ENCODE assay signal across 8 mouse cellular contexts in the genomic region with DNA sequence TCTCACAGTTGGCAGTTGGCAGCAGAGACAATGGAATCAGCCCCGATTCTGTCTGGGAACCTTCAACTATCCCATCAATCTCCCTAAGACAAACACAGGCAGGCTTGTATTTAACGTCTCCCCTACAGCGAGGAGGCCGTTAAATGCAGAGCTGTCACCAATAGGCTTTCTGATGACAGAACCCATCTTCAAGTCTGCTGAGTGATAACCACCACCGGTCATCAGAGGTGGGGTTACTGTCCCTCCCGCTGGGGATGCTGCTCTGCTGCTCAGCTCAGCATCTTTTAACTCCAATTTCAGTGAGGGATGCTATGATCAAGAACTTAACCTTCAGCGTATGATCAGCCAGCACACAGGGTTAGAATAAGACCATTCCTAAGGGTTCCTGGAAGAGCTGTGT. TPM values are rescaled to one million over a fixed set of nuclear protein-coding genes. Genes with fewer than 3 reads are reported as not detected.
DNase-seq lines count a peak whose midpoint lies in the region; ATAC-seq and TF ChIP-seq lines count a peak whose summit lies in the region.
"Had no signal": no experiment of that assay in that cellular context is flagged by ENCODE, and none has a peak within 500 bp of the region (broad histone marks: within the 10 kb centered on the region; RNA-seq: fewer than 3 reads in every experiment).

No protein-coding gene starts in this region.

- no peak for TF ChIP-seq CTCF in spleen, adult 2 months (IDR thresholded peaks at IDR 0.05; ENCODE audit: extremely low read depth, insufficient read depth, insufficient read length, insufficient replicate concordance)

- peaks cover 16% of the 10 kb centered on the region for H3K27me3 ChIP-seq in spleen, adult 2 months (ENCODE audit: control insufficient read depth, insufficient read depth, low read length)
- peaks cover 27% of the 10 kb centered on the region for H3K27me3 ChIP-seq in hindbrain, embryonic 14.5 days (ENCODE audit: control insufficient read depth, insufficient read depth, low read length)
- H3K27me3 ChIP-seq in midbrain, embryonic 11.5 days (ENCODE audit: control insufficient read depth, insufficient read depth, low read length): peaks cover 33% of the 10 kb centered on the region

- H3K4me2 ChIP-seq in hindbrain, embryonic 14.5 days (replicated peaks): peak overlapping the region; percentile 88
- H3K4me2 ChIP-seq in midbrain, embryonic 11.5 days: no peak overlapping the region

- no peak for ATAC-seq in hindbrain, embryonic 14.5 days (ENCODE audit: low FRiP score)
- ATAC-seq in midbrain, embryonic 11.5 days (ENCODE audit: low FRiP score): no peak

- H3K36me3 ChIP-seq in spleen, adult 2 months (ENCODE audit: control insufficient read depth, insufficient read depth, low read length): no peaks in the 10 kb centered on the region
- H3K36me3 ChIP-seq in hindbrain, embryonic 14.5 days (replicated peaks; ENCODE audit: control insufficient read depth, insufficient read depth): no peaks in the 10 kb centered on the region
- no peaks in the 10 kb centered on the region for H3K36me3 ChIP-seq in midbrain, embryonic 11.5 days (ENCODE audit: control insufficient read depth, insufficient read depth, low read length)

- intact Hi-C loops in left cerebral cortex, postnatal 14 days (cut with DNase I): no loop called here

- DNase-seq in spleen, adult 2 months (ENCODE audit: low read depth in 1 of 2, low spot score in 2 of 2): no peak
- DNase-seq in spleen, postnatal 14 days (ENCODE audit: low spot score in 2 of 2): no peak
- DNase-seq in hindbrain, embryonic 14.5 days (ENCODE audit: low spot score): no peak
- peak; percentile 93 for DNase-seq in midbrain, embryonic 11.5 days (ENCODE audit: low spot score, missing footprints)
- no peak for DNase-seq in thymus, postnatal 10 days (ENCODE audit: low spot score in 2 of 2)
- DNase-seq in left cerebral cortex, postnatal 14 days (ENCODE audit: low spot score in 2 of 2): no peak
- no peak for DNase-seq in cerebellum, adult 9-10 months

- no peak overlapping the region for H3K27ac ChIP-seq in spleen, adult 2 months (ENCODE audit: insufficient read depth, low read length)
- no peak overlapping the region for H3K27ac ChIP-seq in hindbrain, embryonic 14.5 days
- no peak overlapping the region for H3K27ac ChIP-seq in midbrain, embryonic 11.5 days (ENCODE audit: low read depth, low read length)
- H3K27ac ChIP-seq: macrophage had no signal

- 51% methylated on average over 7 of the region's 7 CpGs for WGBS in spleen, adult 2 months
- WGBS in hindbrain, embryonic 14.5 days: 3% methylated on average over 7 of the region's 7 CpGs
- 6% methylated on average over 7 of the region's 7 CpGs for WGBS in midbrain, embryonic 11.5 days

- H3K9ac ChIP-seq in hindbrain, embryonic 14.5 days: no peak overlapping the region
- H3K9ac ChIP-seq in midbrain, embryonic 11.5 days (ENCODE audit: low read length): no peak overlapping the region

- peak overlapping the region; percentile 15; the same call in 1 of the 2 replicates for H3K4me3 ChIP-seq in spleen, adult 2 months (ENCODE audit: extremely low read depth, insufficient read depth, insufficient read length)
- peak overlapping the region; percentile 59 for H3K4me3 ChIP-seq in hindbrain, embryonic 14.5 days (replicated peaks; ENCODE audit: low read length)
- no peak overlapping the region for H3K4me3 ChIP-seq in midbrain, embryonic 11.5 days (ENCODE audit: low read depth, low read length)

- no peak for TF ChIP-seq POLR2A in spleen, adult 2 months (IDR thresholded peaks at IDR 0.05; ENCODE audit: low read depth, low read length)

- no peaks in the 10 kb centered on the region for H3K9me3 ChIP-seq in hindbrain, embryonic 14.5 days (ENCODE audit: control insufficient read depth, low read length)
- H3K9me3 ChIP-seq in midbrain, embryonic 11.5 days (ENCODE audit: control insufficient read depth, low read length): no peaks in the 10 kb centered on the region

- peaks cover 13% of the 10 kb centered on the region for H3K4me1 ChIP-seq in spleen, adult 2 months (ENCODE audit: control insufficient read depth, insufficient read depth, insufficient read length)
- peaks cover 7% of the 10 kb centered on the region for H3K4me1 ChIP-seq in hindbrain, embryonic 14.5 days (replicated peaks; ENCODE audit: control insufficient read depth, insufficient read depth, low read length)
- peaks cover 22% of the 10 kb centered on the region; the same call in 1 of the 2 replicates for H3K4me1 ChIP-seq in midbrain, embryonic 11.5 days (ENCODE audit: control insufficient read depth, insufficient read depth, low read length)

RNA-seq across cellular contexts. Expression of a gene that starts 2.0 kb away (rescaled TPM):
- 5.2 and 8.3 TPM in 2 replicates for polyA plus RNA-seq in spleen, adult 2 months (2012; rRNA removed)
- 5.2 and 6.1 TPM in 2 replicates for polyA plus RNA-seq in hindbrain, embryonic 14.5 days (2014; fragmentation: Nextera tagmentation; extraction: Ambion mirVana)
- polyA plus RNA-seq in midbrain, embryonic 11.5 days (2014; fragmentation: Nextera tagmentation; extraction: Ambion mirVana): 1.0 and 1.7 TPM in 2 replicates
- total RNA-seq in left cerebral cortex, postnatal 14 days (2021): 1 to 10 TPM; 2.2 to 2.4 TPM
